Mouse (Mus musculus) intestine, embryonic 16.5 days (tissue): ENCODE data around the gene S100a13. TPM values are rescaled to one million over a fixed set of nuclear protein-coding genes. Genes with fewer than 3 reads are reported as not detected.

ENCODE experiments used
- ATAC-seq: fragments of 200-750 bp; cut with Nextera tagmentation; 2 replicates; pipeline ENCODE4 v1.8.0; 2017; ENCODE audit warnings: moderate TSS enrichment, moderate library complexity
- H3K27ac ChIP-seq: fragments of 300-500 bp; sonication (generic); 2 replicates; pipeline ENCODE4 v1.5.1; 2014; ENCODE audit warnings: mild to moderate bottlenecking, low read length
- H3K27me3 ChIP-seq: fragments of 300-500 bp; sonication (generic); replicated peaks from 2 replicates; pipeline ENCODE4 v1.6.1; 2014; ENCODE audit warnings: low read length, control low read depth, mixed read lengths; ENCODE audit not compliant: control insufficient read depth, insufficient read depth
- H3K36me3 ChIP-seq: fragments of 300-500 bp; sonication (generic); 2 replicates; pipeline ENCODE4 v1.6.1; 2014; ENCODE audit warnings: low read length, control low read depth; ENCODE audit not compliant: control insufficient read depth, insufficient read depth
- H3K4me1 ChIP-seq: fragments of 300-500 bp; sonication (generic); 2 replicates; pipeline ENCODE4 v1.6.1; 2014; ENCODE audit warnings: low read length, control low read depth, mixed read lengths; ENCODE audit not compliant: control insufficient read depth, insufficient read depth
- H3K4me2 ChIP-seq: fragments of 300-500 bp; sonication (generic); 2 replicates; pipeline ENCODE4 v1.6.1; 2014; ENCODE audit warnings: low read depth, low read length, control low read depth
- H3K4me3 ChIP-seq: fragments of 300-500 bp; sonication (generic); 2 replicates; pipeline ENCODE4 v1.5.1; 2014; ENCODE audit warnings: mild to moderate bottlenecking, low read length
- H3K9ac ChIP-seq: fragments of 300-500 bp; sonication (generic); 2 replicates; pipeline ENCODE4 v1.6.1; 2014; ENCODE audit warnings: low read depth, low read length
- H3K9me3 ChIP-seq: fragments of 300-500 bp; sonication (generic); 2 replicates; pipeline ENCODE4 v1.6.1; 2016; ENCODE audit warnings: low read length, control low read depth; ENCODE audit not compliant: control insufficient read depth
- WGBS: fragments of 180-500 bp; shearing (Covaris S2); extraction: QIAGEN DNeasy Blood & Tissue Kit; methylation state at CpG from one replicate; pipeline ENCODE4 v1.1.7; 2014; 5-methylcytosine and 5-hydroxymethylcytosine counted together
- polyA plus RNA-seq: library from polyadenylated mRNA; unstranded; fragments of >200 nt; fragmentation: Nextera tagmentation; extraction: Ambion mirVana; gene quantifications from 2 replicates; pipeline ENCODE4 v1.2.1, GENCODE M21; 2015

The S100a13 gene
- polyA plus RNA-seq, 1 experiment from 2014 or later = 38.5 TPM

DNA sequence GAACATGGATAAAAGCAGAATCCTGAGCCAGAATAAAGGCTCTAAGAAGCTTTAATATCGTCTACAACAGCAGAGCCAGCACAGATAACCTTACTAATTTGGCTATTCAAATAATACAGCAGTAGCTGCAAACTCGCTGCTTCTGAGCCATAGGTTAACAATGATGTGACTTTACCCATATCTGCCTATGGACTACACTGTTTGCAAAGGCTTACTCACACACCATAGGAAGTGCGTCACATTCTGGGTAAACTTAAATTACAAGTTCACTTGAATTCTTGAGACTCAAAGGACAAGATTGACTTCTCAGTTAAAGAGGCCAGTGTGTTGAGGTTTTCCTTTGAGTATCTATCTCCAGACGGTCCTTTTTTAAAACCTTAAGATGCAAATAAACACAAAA is 10.8 kb upstream of the S100a13 start:
- Histone ChIP-seq H3K4me3 (no peak overlapping the region), H3K27ac (no peak overlapping the region), H3K4me2 (no peak overlapping the region), H3K9ac (no peak overlapping the region), H3K9me3 (no peaks in the 10 kb centered on the region), H3K27me3 (no peaks in the 10 kb centered on the region), H3K4me1 (peaks cover 12% of the 10 kb centered on the region), H3K36me3 (peaks cover 23% of the 10 kb centered on the region; the same call in 1 of the 2 replicates)
- 68% methylated on average over 4 of the region's 4 CpGs for WGBS
- ATAC-seq = no peak

DNA sequence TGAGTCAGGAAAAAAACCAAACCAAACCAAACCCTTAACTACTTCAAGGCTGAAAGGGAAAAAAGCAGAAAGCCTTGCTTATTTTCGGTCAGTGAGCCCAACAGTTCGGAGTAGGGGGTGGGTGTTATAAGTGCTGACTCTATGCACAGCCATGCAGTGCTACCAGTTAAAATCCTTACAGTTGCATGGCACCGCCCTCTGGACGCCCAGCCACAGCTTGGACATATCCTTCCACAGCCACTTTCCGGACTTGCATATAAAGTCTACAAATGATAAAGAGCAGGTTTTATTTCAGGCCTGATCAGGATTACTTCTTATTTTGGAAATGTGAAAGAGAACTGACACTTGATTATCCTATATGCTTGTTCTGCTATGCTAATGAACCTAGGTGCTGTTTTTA is 9.0 kb upstream of the S100a13 start:
- H3K27me3 ChIP-seq = no peaks in the 10 kb centered on the region
- H3K27ac ChIP-seq = no peak overlapping the region
- H3K4me2 ChIP-seq = no peak overlapping the region
- H3K36me3 ChIP-seq = peaks cover 23% of the 10 kb centered on the region; the same call in 1 of the 2 replicates
- H3K4me1 ChIP-seq = peaks cover 12% of the 10 kb centered on the region
- H3K4me3 ChIP-seq = no peak overlapping the region
- 88% methylated on average over 5 of the region's 5 CpGs for WGBS
- no peak for ATAC-seq
- H3K9me3 ChIP-seq = no peaks in the 10 kb centered on the region
- no peak overlapping the region for H3K9ac ChIP-seq

DNA sequence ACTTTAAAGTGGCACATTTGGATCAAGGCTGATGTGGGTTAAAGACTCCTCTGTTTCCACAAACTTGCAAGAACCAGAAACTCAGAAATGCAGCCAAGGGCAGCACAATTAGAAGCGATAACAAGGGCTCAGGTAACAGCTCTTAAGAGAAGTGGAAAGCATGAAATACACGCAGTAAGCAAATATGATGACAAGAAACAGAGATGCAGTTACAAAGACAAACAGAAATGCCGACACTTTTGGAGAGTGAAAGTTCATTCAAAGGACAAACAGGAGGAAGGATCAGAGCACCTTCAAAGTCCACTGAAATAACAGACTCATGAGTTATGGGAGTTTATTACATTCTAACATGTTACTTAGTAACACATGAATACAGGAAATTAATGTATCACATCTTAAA is 7.9 kb upstream of the S100a13 start:
- no peak overlapping the region for H3K9ac ChIP-seq
- peaks cover 20% of the 10 kb centered on the region; the same call in 1 of the 2 replicates for H3K36me3 ChIP-seq

DNA sequence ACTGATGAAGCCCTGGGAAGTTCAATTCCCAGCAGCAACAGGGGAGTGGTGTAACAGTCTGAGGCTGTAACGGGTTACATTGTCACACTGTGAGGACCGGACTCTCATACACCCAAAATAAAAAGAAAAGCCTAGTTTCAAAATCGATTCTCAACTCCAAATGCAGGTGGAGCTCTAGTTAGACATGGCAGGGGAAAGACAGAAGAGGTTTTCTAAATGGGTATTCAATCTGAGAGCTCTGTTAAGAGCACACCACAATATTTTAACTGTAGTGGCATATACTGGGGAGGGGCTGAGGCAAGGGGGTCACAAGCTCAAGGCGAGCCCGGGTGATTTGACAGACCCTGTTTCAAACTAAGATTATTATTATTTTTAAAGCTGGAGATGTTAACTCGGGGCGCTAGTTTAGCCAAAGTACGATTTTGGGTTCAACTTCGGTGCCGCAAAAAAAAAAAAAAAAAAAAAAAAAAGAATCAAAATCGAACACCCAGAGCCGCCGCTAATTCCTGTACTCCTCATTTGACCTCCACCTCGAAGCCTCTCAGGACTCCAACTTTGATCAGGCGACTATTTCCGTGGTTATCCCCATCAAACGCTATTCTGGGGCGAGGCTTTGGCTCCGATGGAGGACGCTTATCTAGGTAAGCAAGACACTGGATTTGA is 5.8 kb upstream of the S100a13 start:
- H3K27me3 ChIP-seq = no peaks in the 10 kb centered on the region
- 1% methylated on average over 20 of the region's 20 CpGs for WGBS
- peaks cover 9% of the 10 kb centered on the region; the same call in 1 of the 2 replicates for H3K36me3 ChIP-seq
- H3K4me1 ChIP-seq = peaks cover 12% of the 10 kb centered on the region
- H3K4me3 ChIP-seq = peak overlapping the region; percentile 95
- no peaks in the 10 kb centered on the region for H3K9me3 ChIP-seq
- ATAC-seq = no peak
- peak overlapping the region; percentile 94 for H3K27ac ChIP-seq
- peak overlapping the region; percentile 66 for H3K4me2 ChIP-seq
- H3K9ac ChIP-seq = peak overlapping the region; percentile 100

More for the DNA sequence above, 7.9 kb upstream of the S100a13 start:
- Histone ChIP-seq H3K4me3 (no peak overlapping the region), H3K4me2 (no peak overlapping the region), H3K27me3 (no peaks in the 10 kb centered on the region), H3K9me3 (no peaks in the 10 kb centered on the region), H3K4me1 (peaks cover 12% of the 10 kb centered on the region), H3K27ac (no peak overlapping the region)
- no peak for ATAC-seq
- 68% methylated on average over 3 of the region's 3 CpGs for WGBS

DNA sequence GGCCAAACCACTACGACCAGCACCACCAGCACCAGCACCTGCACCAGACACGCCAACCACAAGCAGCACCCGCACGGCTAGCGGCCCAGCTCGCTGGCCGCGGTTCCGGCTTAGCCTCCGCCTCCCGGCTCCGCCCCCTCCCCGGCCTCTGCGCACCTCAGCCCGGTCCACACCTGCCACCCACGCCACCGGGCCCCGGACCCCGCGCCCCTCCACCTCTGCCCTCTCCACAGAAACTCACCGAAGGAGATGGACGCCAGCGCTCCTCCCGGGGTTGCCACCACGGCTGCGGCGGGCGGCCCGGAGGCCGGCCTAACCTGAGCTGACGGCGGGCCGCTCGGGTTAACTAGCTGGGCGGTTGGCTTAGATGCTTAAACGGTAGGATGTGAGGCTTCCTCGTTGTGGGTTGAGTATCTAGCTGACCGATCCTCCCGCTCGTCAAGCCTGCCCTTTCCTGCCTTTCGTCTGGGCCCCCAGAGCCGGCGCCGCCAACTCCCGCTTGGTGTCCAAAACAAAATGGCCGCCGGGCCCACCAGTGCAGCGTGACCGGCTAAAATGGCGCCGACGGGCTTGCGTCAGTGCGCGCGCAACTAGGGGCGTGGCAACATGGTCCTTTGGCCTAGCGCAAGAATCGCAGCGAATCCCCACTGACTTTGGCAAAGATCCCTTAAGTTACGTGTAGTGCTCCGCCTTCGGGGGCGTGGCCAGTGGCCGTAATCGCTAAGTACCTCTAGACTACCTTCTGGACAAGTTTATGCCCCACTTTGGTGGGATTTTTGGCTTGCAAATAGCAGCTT is 5.1 kb upstream of the S100a13 start, which contains the start of gene Chtop:
Chtop (minus strand) TSS at position 549 of the 797 bp plus-strand sequence.
- H3K9me3 ChIP-seq = no peaks in the 10 kb centered on the region
- H3K4me2 ChIP-seq = peak within 1 kb of the TSS; percentile 66
- peaks cover 16% of the 10 kb centered on the region for H3K4me1 ChIP-seq
- peak within 1 kb of the TSS; percentile 94 for H3K27ac ChIP-seq
- peak; percentile 93 for ATAC-seq
- peak within 1 kb of the TSS; percentile 100 for H3K9ac ChIP-seq
- H3K36me3 ChIP-seq = peaks cover 8% of the 10 kb centered on the region; the same call in 1 of the 2 replicates
- WGBS = under 1% methylated on average over 66 of the region's 66 CpGs
- peak within 1 kb of the TSS; percentile 95 for H3K4me3 ChIP-seq
- H3K27me3 ChIP-seq = no peaks in the 10 kb centered on the region

DNA sequence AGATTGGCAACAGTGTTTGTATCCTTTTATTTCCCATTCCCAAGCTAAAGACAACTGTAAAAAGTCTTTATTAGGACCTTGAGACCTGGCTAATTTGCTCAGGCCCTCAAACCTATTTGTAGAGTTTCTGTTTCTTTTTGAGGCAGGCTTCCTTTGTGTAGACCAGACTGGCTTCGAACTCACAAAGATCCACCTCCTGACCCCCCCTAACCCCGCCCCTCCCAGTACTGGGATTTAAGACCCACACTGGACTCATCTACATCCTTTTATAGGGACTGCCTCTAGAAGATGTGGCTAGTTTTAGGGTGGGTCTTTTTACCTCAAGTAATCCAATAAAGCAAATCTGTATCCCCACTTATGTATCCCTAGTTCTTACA is 4.5 kb upstream of the S100a13 start:
- 28% methylated on average over 2 of the region's 2 CpGs for WGBS
- H3K36me3 ChIP-seq = peaks cover 8% of the 10 kb centered on the region; the same call in 1 of the 2 replicates
- H3K9me3 ChIP-seq = no peaks in the 10 kb centered on the region
- peak overlapping the region; percentile 95 for H3K4me3 ChIP-seq
- ATAC-seq = peak; percentile 3; the same call in 1 of the 2 replicates
- H3K27ac ChIP-seq = peak overlapping the region; percentile 25; the same call in 1 of the 2 replicates
- no peaks in the 10 kb centered on the region for H3K27me3 ChIP-seq
- peak overlapping the region; percentile 44 for H3K4me2 ChIP-seq
- peaks cover 16% of the 10 kb centered on the region for H3K4me1 ChIP-seq
- peak overlapping the region; percentile 7; the same call in 1 of the 2 replicates for H3K9ac ChIP-seq

DNA sequence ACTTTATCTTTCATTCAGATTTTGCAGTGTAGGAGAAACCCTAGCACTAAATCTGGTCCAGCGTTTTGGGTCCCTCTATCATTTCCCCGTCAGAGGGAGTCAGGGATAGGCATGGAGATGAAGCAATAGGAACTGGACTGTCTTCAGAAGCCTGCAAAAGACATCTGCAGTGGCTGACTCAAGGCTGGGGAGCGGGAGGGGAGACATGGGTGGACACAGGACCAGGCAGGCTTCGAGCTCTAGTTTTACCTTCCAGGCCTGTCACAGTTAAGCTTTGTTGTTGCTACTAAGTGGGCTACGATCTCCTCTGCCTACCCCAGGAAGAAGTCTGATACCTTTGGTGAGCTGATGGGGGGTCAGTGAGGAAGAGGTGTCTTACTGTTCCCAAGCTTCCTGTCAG is 2.0 kb upstream of the S100a13 start:
- Histone ChIP-seq H3K4me3 (no peak overlapping the region), H3K9me3 (no peaks in the 10 kb centered on the region), H3K9ac (no peak overlapping the region), H3K27me3 (no peaks in the 10 kb centered on the region), H3K4me1 (peaks cover 21% of the 10 kb centered on the region), H3K27ac (no peak overlapping the region), H3K4me2 (no peak overlapping the region), H3K36me3 (no peaks in the 10 kb centered on the region)
- 84% methylated on average over 5 of the region's 5 CpGs for WGBS
- ATAC-seq = no peak

DNA sequence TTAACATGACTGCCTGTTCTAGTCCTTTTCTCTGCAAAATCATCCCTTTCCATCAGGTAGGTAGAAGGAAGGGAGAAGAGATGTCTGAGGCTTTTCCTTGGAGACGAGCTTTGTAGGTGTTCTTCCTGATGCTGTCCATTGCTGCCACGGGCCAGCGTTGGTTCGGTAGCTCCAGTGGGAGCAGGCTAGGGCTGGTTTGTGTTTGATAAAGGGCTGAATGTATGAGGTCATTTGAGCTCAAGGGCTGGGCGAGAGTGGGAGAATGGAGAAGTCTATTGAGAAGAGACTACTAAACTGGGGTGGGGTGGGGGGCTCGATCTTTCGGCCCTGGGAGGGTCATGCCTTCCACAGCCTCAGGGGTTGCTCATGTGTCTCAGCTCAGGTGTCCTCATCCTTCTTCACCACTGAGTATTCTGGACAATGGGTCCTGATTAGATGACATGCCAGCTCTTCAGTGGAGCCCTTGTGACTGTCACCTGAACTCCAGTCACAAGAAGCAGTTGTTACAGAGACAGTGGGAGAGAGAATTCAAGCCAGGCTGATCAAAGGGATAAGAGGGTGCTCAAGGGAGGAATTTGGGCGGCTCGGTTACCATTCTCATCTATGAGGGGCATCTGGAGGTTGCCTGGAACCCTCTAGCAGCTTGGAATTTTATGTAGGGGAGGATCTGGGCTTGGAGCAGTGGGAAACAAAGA is 1.1 kb upstream of the S100a13 start:
- Histone ChIP-seq H3K36me3 (no peaks in the 10 kb centered on the region), H3K27me3 (no peaks in the 10 kb centered on the region), H3K27ac (no peak overlapping the region), H3K9me3 (no peaks in the 10 kb centered on the region), H3K4me1 (peaks cover 14% of the 10 kb centered on the region), H3K4me3 (peak overlapping the region; percentile 46), H3K4me2 (no peak overlapping the region; the same call in 1 of the 2 replicates), H3K9ac (peak overlapping the region; percentile 67)
- ATAC-seq = no peak
- WGBS = 77% methylated on average over 9 of the region's 9 CpGs

DNA sequence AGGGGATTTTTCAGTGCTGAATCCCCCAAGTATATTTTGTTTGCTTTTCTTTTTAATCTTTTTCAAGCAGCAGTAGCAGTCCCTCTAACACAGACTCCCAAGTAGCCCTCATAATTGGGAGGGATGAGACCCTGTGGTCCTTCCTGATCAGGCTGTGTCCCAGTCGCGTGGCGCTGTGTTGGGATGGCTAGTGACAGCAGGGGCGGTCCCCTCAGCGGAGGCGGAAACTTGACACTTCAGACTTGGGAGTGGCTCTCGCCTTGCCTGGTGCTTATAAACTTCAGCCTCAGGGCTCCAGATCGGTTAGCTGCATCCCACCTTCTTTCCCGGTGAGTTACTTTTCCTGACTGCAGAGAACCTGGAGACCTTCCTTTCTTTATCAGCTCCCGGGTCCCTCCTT is 456 bp downstream of the S100a13 start:
- Histone ChIP-seq H3K4me1 (peaks cover 13% of the 10 kb centered on the region), H3K27me3 (no peaks in the 10 kb centered on the region), H3K9ac (peak overlapping the region; percentile 67), H3K27ac (peak overlapping the region; percentile 68), H3K4me2 (peak overlapping the region; percentile 92), H3K9me3 (no peaks in the 10 kb centered on the region), H3K4me3 (peak overlapping the region; percentile 46), H3K36me3 (no peaks in the 10 kb centered on the region)
- ATAC-seq = peak; percentile 89
- WGBS = 0% methylated on average over 10 of the region's 10 CpGs
